Mouse (Mus musculus): ENCODE data around the gene Emc3.

Gene Emc3

DNA sequence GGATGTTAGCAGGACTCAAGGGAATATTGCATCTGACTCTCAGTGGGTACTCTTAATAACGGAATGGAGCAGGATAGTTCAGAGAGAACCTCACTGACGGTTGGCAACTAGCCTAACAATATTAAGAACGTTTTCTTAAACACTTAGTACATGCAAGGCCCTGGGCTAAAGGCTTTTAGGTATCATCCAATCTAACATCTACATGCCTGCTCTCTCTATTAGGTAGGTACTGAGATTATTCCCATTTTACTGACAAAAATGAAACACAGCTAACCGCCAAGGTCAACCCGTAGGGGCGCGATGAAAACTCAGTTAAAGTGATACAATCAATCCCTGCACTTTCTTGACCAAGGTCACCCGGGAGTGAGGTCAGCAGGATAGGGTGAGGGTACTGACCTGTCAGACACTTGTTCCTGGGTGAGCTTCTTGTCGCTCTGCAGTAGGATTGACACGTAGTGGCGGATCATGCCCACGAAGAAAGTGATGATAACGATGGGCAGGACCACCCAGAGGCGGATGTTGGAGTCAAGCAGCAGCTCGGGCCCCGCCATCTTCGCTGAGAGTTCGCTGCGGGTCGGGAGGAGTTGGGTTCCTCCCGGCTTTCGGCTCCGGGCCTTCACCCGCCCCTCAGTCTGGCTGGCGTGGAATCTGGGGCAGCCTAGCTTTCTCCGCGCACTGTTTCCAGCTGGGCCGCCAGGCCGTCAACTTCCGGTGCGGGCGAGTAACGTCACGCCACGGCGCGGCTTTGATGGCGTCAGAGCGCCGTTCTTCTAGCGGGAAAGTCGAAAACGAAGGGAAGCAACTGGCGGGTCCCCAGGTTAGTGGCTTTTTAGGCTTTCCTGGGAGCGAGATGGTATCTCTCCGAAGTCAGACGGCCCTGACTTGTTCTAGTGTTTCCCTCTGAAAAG is at the start of gene Emc3, which contains the start of gene Fancd2:
Emc3 (minus strand) TSS at position 721 of the 908 bp plus-strand sequence.
Fancd2 (plus strand) TSS at position 751 of the 908 bp plus-strand sequence.
- DNase-seq = peak; percentile 78

DNA sequence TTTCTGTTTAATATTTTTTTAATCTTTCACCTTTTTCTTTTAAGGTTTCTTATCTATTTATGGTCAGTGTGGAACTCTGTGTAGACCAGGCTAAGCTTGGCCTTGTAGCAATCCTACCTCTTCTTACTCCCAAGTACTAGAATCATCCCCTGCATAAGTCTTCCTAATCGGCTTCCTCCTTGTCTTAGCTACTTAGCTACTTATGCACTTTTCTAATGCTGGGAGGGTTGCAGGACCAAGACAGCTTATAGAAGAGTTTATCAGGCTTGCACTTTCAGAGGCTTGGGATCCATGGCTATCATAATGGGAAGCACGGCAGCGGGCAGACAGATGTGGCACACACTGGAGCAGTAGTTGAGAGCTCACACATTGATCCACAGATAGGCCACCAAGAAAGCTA is 47.9 kb upstream of the Emc3 start:
- no peak for DNase-seq

DNA sequence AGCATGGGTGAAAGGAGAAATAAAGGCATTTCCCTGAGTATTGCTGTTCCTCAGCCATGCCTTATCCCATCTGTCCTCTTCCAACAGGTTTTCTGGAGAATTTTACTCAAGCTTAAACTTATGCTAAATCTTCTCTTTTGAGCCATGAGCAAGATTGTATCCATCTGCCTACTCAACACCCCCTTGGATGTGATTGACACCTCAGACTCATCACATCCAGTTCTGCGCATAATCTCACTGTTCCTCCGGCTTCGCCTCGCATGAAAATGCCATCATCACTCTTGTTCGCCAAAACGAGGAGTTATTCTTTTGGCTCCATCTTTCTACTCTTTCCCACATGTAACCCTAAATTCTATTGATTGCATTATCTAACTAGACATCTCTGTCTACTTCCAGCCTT is 44.6 kb upstream of the Emc3 start:
- DNase-seq = no peak

DNA sequence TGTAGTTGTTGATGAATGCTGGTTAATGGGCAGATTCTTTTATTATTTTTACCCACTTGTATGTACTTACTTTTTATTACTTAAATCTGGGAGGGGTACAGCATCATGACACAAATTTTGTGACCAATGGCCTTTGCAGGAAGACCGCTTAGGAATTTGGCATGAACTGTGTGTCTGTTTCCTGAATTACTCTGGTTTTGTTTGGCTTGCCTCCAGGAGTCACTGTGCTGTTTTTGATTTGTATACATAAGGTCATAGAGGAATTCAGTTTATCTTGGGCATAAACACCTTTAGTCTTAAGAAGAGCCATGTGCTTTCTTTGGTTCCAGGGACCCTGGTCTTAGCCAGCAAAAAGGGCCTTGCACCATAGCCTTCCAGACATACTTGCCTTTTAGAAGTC is 33.1 kb upstream of the Emc3 start:
- DNase-seq = no peak

DNA sequence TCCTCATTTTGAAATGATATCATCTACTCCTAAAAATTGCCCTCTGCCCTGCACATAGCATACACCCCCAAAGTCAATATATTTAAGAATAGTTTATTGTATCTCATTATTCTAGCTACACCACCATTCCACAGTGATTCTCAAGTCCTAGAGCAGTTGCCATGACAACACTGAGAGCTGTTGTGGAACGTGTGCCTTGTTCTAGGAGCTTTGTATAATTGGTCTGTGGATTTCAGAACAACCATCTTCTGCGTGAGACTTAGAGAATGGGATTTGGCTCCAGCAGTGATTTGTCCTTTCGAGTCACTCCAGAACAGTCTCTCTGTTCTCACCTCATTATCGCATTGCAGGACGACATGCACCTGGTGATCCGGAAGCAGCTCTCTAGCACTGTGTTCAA is 28.3 kb upstream of the Emc3 start:
- no peak for DNase-seq

DNA sequence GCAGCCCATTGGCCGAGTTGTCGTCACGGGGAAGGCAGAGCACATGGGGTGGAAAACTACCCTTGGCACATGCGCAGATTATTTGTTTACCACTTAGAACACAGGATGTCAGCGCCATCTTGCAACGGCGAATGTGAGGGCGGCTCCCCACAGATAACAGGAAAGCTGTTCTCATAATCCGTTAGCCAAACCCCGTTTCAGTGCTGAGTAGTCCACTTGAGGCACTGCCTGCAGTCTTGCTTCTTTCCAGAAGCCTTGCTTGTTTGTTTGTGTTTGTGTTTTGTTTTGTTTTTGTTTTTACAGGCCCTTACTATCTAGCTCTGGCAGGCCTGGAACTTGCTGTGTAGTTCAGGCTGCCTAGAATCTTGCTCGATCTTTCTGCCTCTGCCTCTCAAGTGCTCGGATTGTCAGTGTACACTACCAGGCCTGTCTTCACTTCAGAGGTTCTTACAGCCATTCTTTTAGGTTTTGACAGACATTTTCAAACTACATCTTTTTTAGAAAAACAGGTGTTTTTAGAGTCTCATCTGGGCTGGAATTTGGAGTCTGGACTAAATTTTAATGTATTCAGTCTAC is 12.5 kb upstream of the Emc3 start:
- no peak for DNase-seq

DNA sequence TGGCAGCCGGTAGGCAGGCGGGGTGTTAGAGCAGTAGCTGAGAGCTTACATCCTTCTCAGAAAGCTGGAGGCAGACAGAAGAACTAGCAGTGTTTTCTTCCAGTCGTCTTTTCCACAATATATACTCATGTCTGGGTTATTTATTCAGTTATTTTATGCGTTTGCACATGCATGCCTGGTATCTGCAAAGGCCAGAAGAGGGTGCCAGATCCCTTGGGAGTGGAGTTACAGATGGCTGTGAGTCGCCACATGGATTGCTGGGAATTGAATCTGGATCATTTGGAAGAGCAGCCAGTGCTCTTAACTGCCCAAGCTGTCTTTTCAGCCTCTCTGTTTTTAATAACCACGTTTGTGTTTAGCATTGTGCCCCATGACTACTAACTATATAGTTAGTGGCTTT is 10.2 kb upstream of the Emc3 start:
- DNase-seq = no peak

DNA sequence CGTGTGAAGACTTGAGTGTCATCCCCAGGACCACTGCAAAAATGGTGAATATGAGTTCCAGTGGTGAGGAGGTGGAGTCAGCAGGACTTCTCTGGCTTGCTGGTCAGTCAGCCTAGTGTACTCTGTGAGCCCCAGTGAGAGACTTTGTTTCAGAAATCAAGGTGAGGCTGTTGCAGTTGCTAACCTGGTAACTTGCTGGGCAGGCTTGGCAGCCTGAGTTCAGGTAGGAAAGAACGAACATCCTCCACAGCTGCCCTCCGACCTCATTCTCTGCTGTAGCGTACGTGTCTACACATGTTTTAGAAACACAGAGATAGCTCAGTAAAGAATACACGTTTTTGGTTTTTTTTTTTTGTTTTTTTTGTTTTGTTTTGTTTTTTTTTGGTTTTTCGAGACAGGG is 3.4 kb upstream of the Emc3 start:
- no peak for DNase-seq

DNA sequence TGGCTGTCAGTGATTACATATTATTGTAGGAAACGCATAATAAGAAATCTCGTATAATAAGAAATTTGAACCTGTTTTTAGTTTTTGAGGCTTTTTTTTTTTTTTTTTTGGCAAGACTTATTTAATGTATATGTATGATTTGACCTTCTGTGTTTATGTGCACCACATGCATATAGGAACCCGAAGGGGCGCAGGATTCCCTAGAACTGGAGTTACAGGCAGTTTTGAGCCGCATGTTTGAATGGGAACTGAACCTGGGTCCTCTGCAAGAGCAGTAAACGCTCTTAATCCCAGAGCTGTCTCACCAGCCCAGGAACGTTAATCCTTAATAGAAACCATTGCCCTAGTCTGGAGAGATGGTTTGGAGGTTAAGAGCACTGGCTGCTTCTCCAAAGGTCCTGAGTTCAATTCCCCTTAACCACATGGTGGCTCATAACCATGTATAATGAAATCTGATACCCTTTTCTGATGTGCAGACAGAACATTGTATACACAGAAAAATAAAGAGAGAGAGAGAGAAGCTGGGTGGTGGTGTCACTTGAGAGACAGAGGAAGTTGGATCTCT is 470 bp upstream of the Emc3 start:
- no peak for DNase-seq

DNA sequence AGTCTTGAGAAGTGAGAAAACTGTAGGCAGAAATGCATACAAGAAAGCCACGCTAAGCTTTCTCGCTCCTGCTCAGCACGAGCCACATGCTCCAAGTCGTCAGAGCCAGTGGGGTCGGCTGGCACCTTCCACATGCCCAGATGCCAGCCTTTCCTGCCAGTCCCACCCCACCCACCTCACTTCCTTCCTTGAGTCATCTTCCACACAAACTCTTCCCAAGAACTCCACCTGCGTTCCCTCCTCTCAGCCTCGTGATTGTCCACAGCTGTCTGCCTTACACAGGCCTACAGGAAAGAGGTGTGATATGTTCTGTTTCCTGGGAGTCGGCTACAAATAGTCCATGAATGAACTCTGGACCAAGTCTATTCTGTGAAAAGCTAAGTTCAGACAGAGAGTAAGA is 8.0 kb downstream of the Emc3 start:
- DNase-seq = no peak

DNA sequence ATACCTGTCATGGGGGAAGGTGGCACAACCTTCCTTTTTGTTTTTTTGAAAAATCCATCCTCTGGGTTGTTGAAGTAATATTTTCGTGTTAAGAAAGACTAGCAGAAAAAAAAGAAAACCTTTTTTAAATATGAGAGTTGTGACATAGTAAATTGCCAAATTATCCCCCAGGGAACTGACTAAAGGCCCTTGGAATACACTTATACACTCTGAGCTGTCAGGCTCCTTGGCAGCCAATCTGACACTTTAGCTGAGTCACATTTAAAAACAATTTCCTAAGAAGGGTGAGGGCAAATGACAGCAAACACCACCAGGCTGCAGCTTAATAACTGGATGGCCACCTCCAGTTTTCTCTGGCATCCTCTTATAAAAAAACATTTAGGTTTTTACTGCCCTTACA is 9.1 kb downstream of the Emc3 start:
- no peak for DNase-seq

DNA sequence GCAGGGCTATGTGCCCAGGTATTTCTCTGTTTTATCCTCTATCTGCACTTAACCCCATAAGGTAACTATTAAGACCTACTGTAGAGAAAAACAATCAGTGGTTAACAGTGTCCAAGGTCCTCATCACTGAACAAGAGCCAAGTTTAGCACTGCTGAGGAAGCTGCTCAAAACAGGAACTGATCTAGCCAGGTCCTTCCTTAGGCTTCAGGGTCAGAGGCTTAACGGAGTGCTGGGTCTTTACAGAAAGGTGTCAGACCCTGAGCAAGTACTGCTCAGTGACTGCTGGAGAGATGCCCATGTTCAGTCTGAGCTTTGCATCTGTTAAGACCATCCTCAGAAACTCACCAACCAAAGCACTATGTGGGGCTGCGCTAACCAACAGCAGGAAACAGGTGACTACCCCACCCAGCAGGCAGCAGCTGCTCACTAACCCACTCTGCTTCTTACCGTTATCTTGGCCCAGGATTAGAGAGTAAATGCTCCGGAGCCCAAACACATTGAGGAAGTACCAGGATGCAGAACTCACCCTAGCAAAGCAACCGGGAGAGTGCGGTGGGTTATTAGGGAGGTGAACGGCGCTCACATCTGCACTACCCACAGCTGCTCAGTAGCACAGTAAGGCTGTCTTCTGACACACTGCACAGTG is 13.9 kb downstream of the Emc3 start:
- no peak for DNase-seq

DNA sequence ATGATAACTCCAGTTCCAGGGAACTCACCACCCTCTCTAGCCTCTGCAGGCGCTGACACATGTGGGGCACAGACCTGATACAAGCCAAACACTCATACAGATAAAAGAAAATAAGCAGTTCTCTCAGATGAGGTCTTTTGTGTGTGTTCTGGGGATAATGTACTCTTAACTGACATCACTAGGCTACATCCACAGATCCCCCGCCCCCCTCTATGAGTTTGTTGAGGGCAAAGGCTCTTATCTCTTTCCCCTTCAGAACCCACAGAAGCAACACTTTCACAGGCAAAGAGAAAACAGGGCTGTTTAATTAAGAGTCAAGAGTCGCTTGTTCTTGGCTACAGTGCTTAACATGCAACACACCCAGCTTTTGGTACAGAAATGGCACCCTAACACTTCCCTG is 16.9 kb downstream of the Emc3 start:
- no peak for DNase-seq

DNA sequence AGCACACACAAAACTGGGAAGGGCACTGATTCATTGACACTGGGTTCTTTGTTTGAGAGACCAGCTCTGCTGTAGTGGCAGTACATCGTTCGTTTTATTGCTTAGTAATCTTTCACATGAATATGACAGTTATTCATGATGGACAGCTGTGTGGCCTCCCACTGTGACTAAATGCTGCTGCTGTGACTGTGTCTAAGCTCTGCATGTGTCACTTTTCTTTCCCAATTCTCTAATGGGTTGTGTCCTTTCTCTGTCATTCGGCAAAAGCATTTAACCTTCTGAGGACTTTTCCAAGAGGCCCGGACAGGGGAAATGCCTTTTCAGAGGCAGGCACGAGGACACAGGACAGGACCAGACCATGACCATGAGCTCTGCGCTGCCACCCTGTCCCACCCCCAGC is 17.5 kb downstream of the Emc3 start:
- no peak for DNase-seq

DNA sequence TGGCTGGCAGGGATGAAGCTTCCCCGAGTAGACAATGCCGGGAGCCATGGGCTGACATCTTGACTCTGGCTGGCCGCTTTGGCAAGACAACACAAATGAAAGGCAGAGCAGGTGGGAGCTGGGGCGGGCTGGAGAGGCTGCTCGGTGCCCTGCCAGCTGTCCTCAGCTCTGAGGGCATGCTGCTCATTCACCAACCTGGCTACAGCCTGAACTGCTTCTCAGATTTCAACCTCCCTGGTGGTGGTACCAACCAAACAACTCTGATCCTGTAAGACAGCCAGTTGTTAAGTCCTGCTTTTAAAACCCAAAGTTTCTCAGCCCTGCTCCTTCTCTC is 22.5 kb downstream of the Emc3 start:
- DNase-seq = no peak

DNA sequence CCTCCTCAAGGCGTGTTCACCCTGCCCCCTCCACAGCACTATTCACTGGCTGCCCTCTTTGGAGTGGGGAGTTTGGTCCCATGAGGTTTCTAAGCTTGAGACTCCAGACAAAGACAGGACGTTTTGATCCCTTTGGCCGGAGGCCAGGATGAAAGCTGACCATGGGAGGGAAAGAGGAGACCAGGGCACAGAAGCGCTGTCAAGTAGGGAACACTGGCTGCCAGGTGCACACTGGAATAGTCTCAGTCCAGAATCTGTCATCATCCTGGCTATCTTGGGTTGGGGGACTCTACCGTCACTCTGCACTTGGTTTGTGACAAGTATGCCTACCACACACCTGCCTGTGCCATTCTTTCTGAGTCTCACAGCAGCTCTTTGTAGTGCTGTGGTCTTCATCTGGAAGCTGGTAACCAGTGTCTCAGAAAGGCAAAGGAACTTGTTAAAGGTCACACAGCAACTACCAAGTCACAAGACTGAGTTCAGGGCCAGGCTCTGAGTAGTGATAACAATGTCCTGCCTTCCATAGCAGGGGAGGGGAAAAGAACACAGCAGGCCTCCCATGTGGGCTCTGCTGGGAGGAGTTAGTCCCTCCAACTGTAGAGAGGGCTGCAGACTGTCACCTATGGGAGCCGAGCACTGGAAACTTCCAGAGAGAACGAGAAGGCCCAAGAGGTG is 23.0 kb downstream of the Emc3 start:
- DNase-seq = no peak

DNA sequence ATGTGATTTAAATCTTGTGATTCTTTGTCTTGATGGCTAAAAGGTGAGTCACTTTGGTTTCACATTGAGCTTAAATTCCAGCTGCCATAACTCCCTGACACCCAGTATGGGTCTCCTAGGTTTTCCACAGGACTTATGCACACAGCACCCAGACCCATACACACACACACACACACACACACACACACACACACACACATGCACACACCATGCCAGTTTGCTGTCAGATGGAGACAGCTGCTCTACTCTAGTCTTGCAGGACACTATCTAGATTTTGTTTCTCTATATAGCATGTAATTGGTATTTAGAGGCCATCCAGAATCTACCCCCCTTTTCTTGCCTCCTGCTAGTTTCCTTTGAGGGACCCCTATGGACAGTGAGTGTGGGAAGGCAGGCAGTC is 24.3 kb downstream of the Emc3 start:
- DNase-seq = no peak

DNA sequence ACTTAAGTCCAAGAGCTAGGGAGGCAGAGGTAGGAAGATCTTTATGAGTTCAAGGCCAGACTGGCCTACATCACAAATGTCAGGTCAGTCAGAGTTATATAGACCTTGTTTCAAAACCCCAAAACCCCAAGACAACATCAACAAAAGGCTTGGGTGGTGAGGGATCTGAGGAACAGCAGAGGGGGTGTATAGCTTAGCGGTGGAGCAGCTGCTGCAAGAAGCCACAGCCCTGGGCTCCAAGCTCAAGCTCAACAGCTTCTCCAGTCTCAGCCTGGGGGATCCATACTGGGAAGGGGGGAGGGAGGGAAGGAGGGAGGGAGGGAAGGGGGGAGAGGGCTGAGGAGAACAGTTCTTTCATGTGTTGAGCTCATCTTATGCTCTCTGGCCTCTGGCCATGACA is 25.8 kb downstream of the Emc3 start:
- no peak for DNase-seq

DNA sequence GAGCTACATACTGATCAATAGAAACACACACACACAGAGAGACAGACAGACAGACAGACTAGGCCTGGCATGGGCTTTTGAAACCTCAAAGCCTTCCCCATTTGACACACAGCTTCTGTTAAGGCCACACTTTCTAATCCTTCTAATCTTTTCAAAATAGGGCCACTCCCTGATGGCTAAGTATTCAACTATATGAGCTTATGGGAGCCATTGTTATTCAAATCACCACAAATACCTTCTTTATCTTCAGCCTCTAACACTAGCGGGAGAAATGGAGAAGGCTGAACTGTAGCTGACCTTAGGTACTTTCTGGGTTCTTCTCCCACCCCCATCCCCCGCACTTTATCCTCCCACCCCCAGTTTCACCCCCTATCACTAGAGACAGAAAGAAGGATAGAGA is 28.7 kb downstream of the Emc3 start:
- DNase-seq = no peak

DNA sequence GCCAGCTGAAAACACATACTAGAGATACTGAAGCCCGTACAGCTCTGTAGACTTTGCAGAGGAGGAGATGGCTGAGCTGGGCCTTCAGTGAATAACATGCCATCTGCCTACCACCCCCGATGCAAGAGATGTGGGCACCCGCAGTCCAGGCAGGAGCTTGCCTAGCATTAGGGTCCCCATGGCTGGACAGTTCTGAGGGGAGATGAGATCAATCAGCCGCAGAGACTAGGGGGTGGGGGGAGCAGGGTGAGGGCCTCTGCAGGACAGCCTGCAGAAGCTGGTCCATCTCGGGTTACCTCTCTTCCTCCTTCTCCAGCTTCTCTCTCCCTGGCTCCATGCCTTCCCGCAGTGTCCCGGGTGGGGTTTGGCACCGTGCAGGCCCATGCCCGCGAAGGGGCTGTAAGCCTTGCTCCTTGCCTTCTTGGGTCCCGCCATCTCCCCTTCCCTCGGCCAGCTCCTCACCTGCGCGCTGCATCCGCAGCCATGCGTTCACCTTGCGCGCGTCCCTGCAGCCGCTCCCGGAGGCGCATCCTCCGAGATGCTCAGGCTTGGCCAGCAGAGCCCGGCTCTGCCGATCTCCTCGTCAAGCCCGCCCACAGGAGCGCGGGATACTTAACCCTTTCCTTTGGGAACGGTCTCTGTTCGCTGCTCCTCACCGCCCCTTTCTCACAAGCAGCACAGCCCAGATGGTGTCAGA is 29.9 kb downstream of the Emc3 start, which contains the start of gene Prrt3:
Prrt3 (minus strand) TSS at position 544 of the 697 bp plus-strand sequence.
- DNase-seq = no peak

DNA sequence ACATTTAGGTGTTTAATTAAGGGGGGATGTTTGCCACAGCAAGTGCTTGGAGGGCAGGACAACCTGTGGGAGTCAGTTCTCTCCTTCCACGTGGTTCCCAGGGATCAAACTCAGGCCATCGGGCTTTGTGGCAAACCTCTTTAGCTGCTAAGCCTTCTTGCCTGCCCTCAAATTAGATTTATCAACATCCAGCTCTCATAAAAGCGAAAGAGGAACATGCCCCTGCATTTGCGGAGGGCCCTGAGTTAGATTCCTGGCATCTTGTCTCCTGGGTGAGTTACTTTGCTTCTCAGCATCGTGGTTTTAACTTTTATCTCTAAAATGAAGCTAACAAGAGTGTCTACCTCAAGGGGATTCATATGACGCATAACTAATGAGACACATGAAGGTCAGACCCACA is 32.1 kb downstream of the Emc3 start:
- DNase-seq = no peak

DNA sequence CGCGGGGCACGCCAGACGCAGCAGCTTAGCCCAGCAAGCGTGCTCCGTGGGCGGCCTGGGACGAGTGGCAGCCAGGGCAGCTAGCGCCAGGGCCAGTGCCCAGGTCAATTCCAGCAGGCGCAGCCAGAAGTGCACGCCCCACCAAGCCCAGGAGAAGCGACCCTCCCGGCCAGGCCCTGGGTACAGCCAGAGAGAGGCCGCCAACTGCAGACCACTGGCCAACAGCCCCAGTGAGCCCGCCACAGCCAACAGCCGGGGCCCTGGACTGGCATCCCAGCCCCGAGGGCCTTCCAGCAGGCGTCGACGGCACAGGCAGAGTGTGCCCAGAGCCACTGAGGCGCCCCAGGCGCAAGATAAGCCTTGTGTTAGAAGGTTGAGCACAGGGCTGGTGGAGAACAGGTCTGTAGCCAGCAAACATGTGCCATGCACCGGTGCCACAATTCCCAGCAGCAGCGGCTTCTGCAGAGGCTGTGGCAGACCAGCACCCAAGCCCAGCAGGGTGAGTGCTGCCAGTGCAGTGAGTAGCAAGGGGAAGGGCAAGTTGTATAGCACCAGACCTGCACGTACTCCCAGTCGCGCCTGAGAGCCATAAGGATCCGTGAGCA is 36.3 kb downstream of the Emc3 start:
- no peak for DNase-seq
